Mouse (Mus musculus): Measurements from ENCODE around the gene Mocs2.
A peak's percentile ranks its signal among the peaks of the same experiment; 100 is the strongest.

Gene Mocs2

DNA sequence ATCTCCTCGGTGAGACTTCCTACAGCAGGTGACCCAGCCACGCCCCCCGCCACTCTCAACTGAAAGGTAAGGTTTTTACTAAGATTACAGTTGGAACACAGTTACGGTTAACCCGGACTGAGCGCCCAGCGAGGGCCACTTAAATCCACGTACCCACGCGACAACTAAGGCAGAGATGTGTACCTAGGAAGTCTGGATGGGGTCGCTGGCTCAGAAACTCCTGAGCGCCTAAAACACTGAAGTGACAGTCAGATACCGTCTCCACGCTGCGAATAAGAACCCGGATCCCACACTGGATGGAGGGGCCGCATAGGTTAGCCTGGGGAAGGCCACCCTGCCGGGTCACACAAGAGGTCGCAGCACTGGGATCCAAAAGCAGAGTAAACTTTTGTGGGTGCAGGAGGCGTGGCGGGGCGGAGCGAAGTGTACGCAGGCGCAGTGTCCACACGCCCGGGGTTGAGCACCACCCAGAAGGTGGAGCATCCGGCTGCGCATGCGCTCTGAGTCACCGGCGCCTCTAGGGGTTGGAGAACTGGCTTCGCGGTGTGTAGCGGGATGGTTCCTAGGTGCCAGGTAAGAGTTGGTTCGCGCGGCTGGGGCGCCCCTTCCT, at the start of gene Mocs2:
Mocs2 (plus strand) TSS at position 486 of the 610 bp plus-strand sequence.
- peak; percentile 95 for DNase-seq (ENCODE audit: low spot score)

GRCm38 (mm10) chr13:114791511-114791910, 26.5 kb upstream of the Mocs2 start:
- peak; percentile 46 for DNase-seq (ENCODE audit: low spot score)

GRCm38 (mm10) chr13:114793250-114794030, 24.6 kb upstream of the Mocs2 start:
- DNase-seq (ENCODE audit: low spot score): peak; percentile 75

DNA sequence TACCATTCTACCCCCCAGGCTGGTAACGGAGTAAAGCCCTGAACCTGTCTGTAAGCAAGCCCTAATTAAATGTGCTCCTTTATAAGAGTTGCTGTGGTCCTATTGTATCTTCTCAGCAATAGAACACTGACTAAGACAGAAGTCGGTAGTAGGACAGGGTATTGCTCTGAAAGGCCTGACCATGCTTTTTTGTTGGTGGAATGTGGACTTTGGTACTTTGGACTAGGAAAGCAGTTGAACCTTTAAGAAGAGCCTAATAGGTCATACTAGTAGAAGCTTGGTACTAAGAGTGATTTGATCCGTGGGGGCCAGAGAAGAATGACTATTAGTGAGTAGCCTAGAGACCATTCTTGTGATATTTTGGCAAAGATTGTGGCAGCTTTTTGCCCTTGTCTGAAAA, 16.2 kb upstream of the Mocs2 start:
- no peak for DNase-seq (ENCODE audit: low spot score)

GRCm38 (mm10) chr13:114802971-114803370, 15.1 kb upstream of the Mocs2 start:
- no peak for DNase-seq (ENCODE audit: low spot score)

GRCm38 (mm10) chr13:114809624-114810210, 8.3 kb upstream of the Mocs2 start:
- DNase-seq (ENCODE audit: low spot score): no peak

DNA sequence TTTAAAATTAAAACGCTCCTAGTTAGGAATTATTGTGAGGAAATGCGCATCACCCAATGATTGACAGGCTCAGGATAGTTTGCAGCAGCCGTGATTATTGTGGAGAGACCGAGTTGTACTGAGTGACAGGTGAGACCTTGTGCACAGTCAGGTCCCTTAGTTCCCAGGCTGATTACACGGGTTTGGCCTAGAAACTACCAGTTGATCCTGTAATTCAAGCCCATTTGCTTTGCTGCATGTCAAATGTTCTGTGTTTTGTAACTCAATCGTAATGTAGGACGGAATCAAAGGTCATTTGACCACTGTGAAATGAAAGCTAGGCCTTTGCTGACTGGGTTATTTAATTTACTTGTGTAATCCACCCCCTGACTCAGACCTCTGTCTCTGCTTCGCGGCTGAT, 477 bp downstream of the Mocs2 start:
- peak; percentile 22 for DNase-seq (ENCODE audit: low spot score)

DNA sequence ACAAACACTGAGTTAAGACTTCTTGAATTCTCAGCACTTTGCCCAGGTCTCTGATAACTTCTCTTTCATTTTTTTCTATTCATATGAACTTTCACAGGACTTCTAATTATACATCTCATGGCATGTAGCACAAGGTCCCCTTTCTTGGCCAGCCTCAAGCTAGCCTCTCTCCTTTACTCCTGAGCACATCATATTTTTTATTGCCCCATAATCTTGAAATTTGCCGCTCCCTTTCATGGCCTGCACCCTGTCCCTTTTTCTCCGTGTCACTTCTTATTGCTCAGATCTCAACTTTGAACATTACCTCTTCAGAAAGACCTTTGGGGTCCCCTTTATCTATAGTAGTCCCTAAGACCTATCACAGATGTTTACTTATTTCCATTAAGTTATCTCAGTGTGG, 4.8 kb downstream of the Mocs2 start:
- DNase-seq (ENCODE audit: low spot score): no peak

- no peak for DNase-seq (ENCODE audit: low spot score)
Measured at GRCm38 (mm10) chr13:114825377-114825855, 7.4 kb downstream of the Mocs2 start.

GRCm38 (mm10) chr13:114831367-114831833, 13.4 kb downstream of the Mocs2 start:
- peak; percentile 81 for DNase-seq (ENCODE audit: low spot score)

GRCm38 (mm10) chr13:114832761-114833160, 14.7 kb downstream of the Mocs2 start:
- DNase-seq (ENCODE audit: low spot score): no peak

- DNase-seq (ENCODE audit: low spot score): no peak
Measured at GRCm38 (mm10) chr13:114833351-114833750, 15.3 kb downstream of the Mocs2 start.

GRCm38 (mm10) chr13:114834580-114834979, 16.5 kb downstream of the Mocs2 start:
- DNase-seq (ENCODE audit: low spot score): no peak

DNA sequence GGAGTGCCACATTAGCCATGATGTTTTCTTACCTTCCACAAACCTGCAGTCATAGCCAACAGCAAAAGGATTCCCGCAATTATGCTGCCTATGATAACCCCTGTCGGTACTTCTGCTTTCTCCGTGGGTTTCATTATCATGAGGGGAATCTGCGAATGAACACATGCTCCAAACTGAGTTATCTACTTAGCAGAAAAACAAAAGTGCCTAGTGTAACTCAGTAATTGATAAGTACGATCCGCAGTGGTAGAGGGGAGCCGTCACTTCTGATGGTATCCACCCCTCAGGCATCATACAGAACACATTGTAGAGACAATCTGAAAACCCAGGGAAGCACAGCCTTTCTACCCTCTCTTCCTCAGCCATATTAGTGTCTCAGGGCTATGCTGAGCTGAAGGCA, 19.0 kb downstream of the Mocs2 start:
- no peak for DNase-seq (ENCODE audit: low spot score)

DNA sequence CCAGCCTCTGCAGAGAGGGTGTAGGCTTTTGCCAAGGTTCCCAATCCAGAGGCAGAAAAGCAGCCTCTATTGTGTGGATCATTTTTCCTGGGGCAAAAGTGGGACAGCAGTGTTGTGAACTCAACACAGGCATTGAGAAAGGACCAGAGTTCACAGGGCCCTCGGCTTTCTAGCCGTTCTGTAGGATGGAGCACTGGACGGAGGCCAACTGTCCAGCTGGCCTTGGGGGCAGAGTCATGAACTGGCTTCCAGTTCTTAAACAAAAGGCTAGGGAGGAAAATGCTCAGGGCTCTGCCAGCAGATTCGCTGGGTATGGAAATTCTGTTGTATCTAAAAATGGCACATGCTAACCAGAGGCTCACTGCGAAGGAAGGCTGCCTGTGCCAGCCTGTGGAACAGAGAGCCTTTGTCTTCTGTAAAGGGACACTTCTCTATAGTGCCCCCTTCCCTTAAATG, 20.5 kb downstream of the Mocs2 start:
- no peak for DNase-seq (ENCODE audit: low spot score)

DNA sequence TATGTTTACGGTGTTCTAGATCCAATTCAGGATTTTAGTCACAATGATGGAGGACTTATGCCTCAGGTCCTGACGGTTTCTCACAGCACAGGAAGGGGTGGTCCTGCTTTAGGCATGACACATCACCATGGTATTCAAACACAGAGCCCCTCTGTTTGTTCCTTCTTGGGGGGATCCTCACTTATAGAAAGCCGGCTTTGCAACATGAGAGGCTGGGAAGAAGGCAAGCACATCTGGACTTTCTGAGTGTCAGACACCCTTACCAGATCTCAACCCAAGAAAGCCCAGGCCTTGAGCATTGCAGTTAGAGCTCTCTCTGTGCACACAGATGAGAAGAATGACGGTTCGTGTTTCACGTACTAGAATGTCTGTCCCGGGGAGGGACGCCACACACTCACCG, 21.1 kb downstream of the Mocs2 start:
- DNase-seq (ENCODE audit: low spot score): no peak

DNA sequence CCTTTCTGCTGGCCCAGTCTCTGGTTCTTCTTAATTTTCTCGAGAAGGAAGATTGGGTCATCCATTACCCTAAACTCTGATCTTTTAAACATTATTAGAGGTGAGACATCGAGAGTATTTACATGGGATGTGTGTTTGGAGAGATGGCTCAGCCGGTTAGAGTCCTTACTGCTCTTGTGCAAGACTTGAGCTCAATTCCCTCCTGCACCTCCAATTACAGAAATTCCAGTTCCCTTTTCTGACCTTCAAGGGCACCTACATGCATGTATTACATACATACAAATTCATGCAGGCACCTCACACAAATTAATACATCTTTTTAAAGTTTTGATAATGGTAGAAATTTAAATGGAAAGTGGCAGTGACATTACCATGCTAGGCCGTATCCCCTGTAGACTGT, 22.5 kb downstream of the Mocs2 start:
- no peak for DNase-seq (ENCODE audit: low spot score)

DNA sequence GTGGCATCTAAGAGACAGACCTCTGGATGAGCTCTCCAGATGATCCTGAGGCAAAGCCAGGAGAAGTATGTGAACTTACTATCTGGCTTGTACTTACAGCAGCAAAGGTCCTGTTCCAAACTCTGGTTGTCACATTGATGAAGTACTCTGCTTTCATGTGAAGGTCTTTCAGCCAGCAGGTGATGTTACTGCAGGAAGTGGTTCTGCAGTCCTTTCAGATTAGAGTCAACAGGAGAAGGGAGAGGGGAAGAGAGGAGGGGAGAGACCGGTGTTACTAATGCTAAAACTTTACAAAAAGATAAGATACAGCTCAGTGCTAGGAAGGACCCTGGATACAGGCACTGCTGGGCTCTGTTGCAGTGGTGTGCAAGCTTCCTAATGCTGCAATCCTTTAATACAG, 25.3 kb downstream of the Mocs2 start:
- DNase-seq (ENCODE audit: low spot score): no peak

DNA sequence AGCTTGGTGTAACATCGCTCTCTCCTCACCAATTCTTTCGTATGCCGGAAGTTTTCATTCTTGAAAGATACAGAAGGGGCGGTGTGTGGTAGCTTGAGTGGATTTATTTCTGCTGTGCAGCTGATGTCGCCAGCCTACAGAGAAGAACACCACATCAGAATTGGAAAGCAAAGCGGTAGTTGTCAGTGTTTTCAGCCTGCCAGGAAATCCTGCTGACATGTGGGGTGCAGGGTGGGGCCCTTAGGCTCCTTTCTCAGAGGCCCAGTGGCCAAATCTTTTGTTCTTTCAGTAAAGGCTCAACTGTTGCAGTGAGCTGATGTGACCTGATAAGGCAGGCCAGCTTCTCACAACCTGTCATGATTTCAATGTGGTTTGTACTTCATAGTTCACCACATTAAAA, 27.8 kb downstream of the Mocs2 start:
- no peak for DNase-seq (ENCODE audit: low spot score)

- DNase-seq (ENCODE audit: low spot score): no peak
Measured at GRCm38 (mm10) chr13:114848945-114849344, 30.9 kb downstream of the Mocs2 start.

DNA sequence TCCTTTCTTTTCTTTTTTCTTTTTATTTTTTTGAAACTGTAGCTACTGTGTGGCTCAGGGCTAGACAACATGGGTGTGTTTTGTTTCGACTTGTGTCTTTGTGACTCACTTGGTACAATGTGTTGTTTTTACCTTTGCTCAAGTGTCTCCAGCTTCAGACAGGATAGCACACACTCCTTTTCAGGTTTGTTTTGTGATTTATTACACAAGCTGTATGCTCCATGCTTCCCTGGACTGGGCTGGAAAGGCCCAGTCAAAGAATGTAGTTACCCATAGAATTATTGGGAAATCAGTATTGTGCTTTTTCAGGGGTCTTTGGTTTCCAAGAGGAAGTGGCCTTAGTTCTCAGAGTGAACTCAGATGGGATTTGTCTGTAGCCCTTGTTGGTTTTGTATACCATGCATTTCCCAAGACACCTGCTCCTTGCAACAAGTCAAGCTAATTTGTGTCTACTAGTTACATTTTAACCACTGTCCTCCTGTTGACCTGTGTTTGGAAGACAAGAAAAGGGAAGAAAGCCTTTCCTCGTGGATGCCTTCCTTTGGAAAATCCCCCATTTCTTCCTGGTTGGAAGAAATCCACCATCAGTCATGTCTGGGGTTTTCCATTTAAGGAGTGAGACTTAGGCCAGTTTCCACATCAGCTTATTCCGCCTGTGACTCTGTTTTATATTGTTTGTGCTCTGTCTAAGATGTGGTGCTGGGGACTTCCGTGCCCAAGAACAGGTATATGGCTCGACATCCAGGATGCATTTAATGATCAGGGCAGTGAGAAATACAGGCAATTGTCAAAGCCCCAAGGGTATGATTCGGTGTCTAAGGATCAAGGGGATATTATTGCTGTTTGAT, 34.5 kb downstream of the Mocs2 start:
- no peak for DNase-seq (ENCODE audit: low spot score)

GRCm38 (mm10) chr13:114853152-114853551, 35.1 kb downstream of the Mocs2 start:
- DNase-seq (ENCODE audit: low spot score): no peak

Measured in embryo, embryonic 10.5 days (tissue).